Mouse (Mus musculus) G1E (cell line): ENCODE data around the gene Cables2.

Experiments used
- CTCF ChIP-seq: IDR thresholded peaks from 2 replicates; pipeline ENCODE4 v1.5.1; 2012; ENCODE audit warnings: low read depth, low read length, inconsistent platforms, mixed read lengths
- GATA1 ChIP-seq: IDR thresholded peaks from 2 replicates; pipeline ENCODE4 v1.6.1; 2012; ENCODE audit warnings: borderline replicate concordance, low read length, inconsistent platforms, mixed read lengths
- GATA2 ChIP-seq: IDR thresholded peaks from 2 replicates; pipeline ENCODE4 v1.6.1; 2012; ENCODE audit warnings: low read depth, low read length, inconsistent platforms, borderline replicate concordance
- TAL1 ChIP-seq: conservative IDR thresholded peaks from 2 replicates; pipeline ENCODE4 v1.6.1; 2012; ENCODE audit warnings: low read depth, low read length, inconsistent platforms, mixed read lengths

DNA sequence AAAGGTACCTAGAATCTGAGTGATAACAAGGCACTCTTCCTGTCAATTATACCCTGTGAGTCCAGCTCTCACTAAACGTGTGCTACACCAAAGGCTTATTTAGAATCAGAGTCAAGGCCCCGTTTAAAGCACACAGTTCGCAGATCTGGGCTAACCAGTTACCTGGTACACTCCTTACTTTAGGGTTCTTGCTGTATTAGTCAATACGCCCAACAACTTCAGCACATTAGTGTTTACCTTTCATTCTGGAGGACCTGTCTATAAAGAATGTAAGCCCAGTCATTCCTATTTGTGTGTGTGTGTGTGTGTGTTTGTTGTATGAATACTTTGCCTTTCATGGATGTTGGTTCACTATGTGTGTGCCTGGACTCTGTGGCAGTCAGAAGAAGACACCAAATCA lies 30.2 kb downstream of the Cables2 start:
- TF ChIP-seq CTCF (no peak), GATA1 (no peak), GATA2 (no peak), TAL1 (no peak)
